21 mouse cellular contexts compared by ENCODE assay signal in the genomic region with DNA sequence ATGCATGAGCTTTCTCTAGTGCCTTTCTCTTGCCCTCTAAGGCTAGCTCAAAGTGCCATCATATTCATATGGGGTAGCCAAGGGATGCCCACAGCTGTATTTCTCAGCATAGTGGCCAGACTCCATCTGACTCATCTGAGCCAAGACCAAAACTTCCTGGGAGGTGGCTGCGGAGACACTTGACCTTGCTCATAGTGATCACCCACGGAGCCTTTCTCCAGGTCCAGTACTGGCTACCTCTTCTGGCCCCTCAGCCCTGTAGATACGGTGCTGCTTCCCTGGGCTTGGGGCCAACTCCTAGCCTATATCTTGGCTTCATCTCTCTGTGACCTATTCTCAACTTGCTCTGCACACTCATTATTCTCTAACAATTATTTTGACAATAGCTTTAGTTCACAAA.
"Had no signal": no experiment of that assay in that cellular context is flagged by ENCODE, and none has a peak within 500 bp of the region (broad histone marks: within the 10 kb centered on the region; RNA-seq: fewer than 3 reads in every experiment).

No protein-coding gene starts in this region.

- DNase-seq: gastrocnemius, adult 2 months; gastrocnemius, postnatal 10 days; gastrocnemius, postnatal 25 days; heart, adult 2 months; heart, postnatal 4 days; kidney, adult 11 months; kidney, adult 9 months; liver, embryonic 13.5 days; liver, postnatal 0 days had no signal

- H3K36me3 ChIP-seq: heart, embryonic 12.5 days; hindbrain, embryonic 10.5 days; hindbrain, embryonic 12.5 days; intestine, embryonic 15.5 days; limb, embryonic 10.5 days; limb, embryonic 12.5 days; liver, embryonic 13.5 days; liver, embryonic 15.5 days had no signal

- H3K9ac ChIP-seq: heart, embryonic 12.5 days; hindbrain, embryonic 12.5 days; hindbrain, embryonic 14.5 days; intestine, embryonic 15.5 days; limb, embryonic 12.5 days; liver, embryonic 13.5 days; liver, embryonic 15.5 days; liver, postnatal 0 days had no signal

- H3K27ac ChIP-seq: gastrocnemius, adult 2 months; heart, adult 2 months; hindbrain, embryonic 10.5 days; hindbrain, embryonic 12.5 days; hindbrain, embryonic 14.5 days; intestine, embryonic 15.5 days; left cerebral cortex, adult 2 months; limb, embryonic 10.5 days; limb, embryonic 12.5 days; liver, embryonic 13.5 days; liver, embryonic 15.5 days had no signal

- H3K9me3 ChIP-seq: heart, embryonic 12.5 days; hindbrain, embryonic 10.5 days; hindbrain, embryonic 12.5 days; intestine, embryonic 15.5 days; limb, embryonic 10.5 days; limb, embryonic 12.5 days; liver, embryonic 13.5 days; liver, embryonic 15.5 days had no signal

- H3K4me1 ChIP-seq: liver, embryonic 13.5 days; liver, embryonic 15.5 days had no signal

- H3K4me2 ChIP-seq: heart, embryonic 12.5 days; hindbrain, embryonic 12.5 days; hindbrain, embryonic 14.5 days; intestine, embryonic 15.5 days; limb, embryonic 12.5 days; liver, embryonic 11.5 days; liver, embryonic 13.5 days; liver, embryonic 15.5 days had no signal

- ATAC-seq: hindbrain, embryonic 16.5 days; inflammation-experienced regulatory T-cells, adult 6 months; intestine, embryonic 15.5 days; liver, postnatal 0 days had no signal

- H3K4me3 ChIP-seq: gastrocnemius, adult 2 months; heart, adult 2 months; heart, embryonic 12.5 days; hindbrain, embryonic 10.5 days; hindbrain, embryonic 12.5 days; intestine, embryonic 15.5 days; left cerebral cortex, adult 2 months; limb, embryonic 10.5 days; limb, embryonic 12.5 days; liver, embryonic 13.5 days; liver, embryonic 15.5 days had no signal

- H3K27me3 ChIP-seq: heart, embryonic 12.5 days; hindbrain, embryonic 12.5 days; intestine, embryonic 15.5 days; limb, embryonic 12.5 days; liver, embryonic 13.5 days; liver, embryonic 15.5 days had no signal
